Mouse (Mus musculus) forebrain, embryonic 14.5 days (tissue): ENCODE measurements at regions not wholly inside any gene's neighbourhood (a gene's known extent, or its start where the extent isn't known, plus 50 kb on each side); places are given as distances from the start of the nearest gene placed in this dataset.

Source experiments
- ATAC-seq: fragments of 200-750 bp; cut with Nextera tagmentation; 2 replicates; pipeline ENCODE4 v1.8.0; 2017; ENCODE audit warnings: mild to moderate bottlenecking, moderate library complexity
- DNase-seq: peaks from one replicate; pipeline ENCODE4 v3.0.0-alpha.2; 2015; ENCODE audit warnings: low spot score
- H3K27ac ChIP-seq: fragments of 300-500 bp; sonication (generic); 2 replicates; pipeline ENCODE4 v1.5.1; 2014; ENCODE audit warnings: low read depth, mild to moderate bottlenecking, control low read depth, low read length, moderate library complexity
- H3K27me3 ChIP-seq: fragments of 300-500 bp; sonication (generic); replicated peaks from 2 replicates; pipeline ENCODE4 v1.6.1; 2014; ENCODE audit warnings: low read length, control low read depth, mixed read lengths; ENCODE audit not compliant: control insufficient read depth, insufficient read depth
- H3K36me3 ChIP-seq: fragments of 300-500 bp; sonication (generic); 2 replicates; pipeline ENCODE4 v1.6.1; 2014; ENCODE audit warnings: low read length, control low read depth; ENCODE audit not compliant: control insufficient read depth, insufficient read depth
- H3K4me1 ChIP-seq: fragments of 300-500 bp; sonication (generic); 2 replicates; pipeline ENCODE4 v1.6.1; 2014; ENCODE audit warnings: antibody characterized with exemption, low read length, control low read depth; ENCODE audit not compliant: control insufficient read depth, insufficient read depth
- H3K4me2 ChIP-seq: fragments of 300-500 bp; sonication (generic); 2 replicates; pipeline ENCODE4 v1.6.1; 2014; ENCODE audit warnings: mild to moderate bottlenecking, control low read depth, low read length
- H3K4me3 ChIP-seq: fragments of 300-500 bp; sonication (generic); 2 replicates; pipeline ENCODE4 v1.5.1; 2014; ENCODE audit warnings: low read depth, low read length, control low read depth
- H3K9ac ChIP-seq: fragments of 300-500 bp; sonication (generic); 2 replicates; pipeline ENCODE4 v1.6.1; 2014; ENCODE audit warnings: mild to moderate bottlenecking, low read length, control low read depth, moderate library complexity
- H3K9me3 ChIP-seq: fragments of 300-500 bp; sonication (generic); replicated peaks from 2 replicates; pipeline ENCODE4 v1.6.1; 2016; ENCODE audit warnings: low read length, control low read depth, mixed read lengths; ENCODE audit not compliant: control insufficient read depth
- WGBS: fragments of 180-500 bp; shearing (Covaris S2); extraction: QIAGEN DNeasy Blood & Tissue Kit; methylation state at CpG from one replicate; pipeline ENCODE4 v1.1.7; 2014; 5-methylcytosine and 5-hydroxymethylcytosine counted together

- WGBS: 88% methylated on average over 5 of the region's 5 CpGs
Measured at GRCm38 (mm10) chr14:24803001-24803655, 316.2 kb downstream of the Rps24 start.

DNA sequence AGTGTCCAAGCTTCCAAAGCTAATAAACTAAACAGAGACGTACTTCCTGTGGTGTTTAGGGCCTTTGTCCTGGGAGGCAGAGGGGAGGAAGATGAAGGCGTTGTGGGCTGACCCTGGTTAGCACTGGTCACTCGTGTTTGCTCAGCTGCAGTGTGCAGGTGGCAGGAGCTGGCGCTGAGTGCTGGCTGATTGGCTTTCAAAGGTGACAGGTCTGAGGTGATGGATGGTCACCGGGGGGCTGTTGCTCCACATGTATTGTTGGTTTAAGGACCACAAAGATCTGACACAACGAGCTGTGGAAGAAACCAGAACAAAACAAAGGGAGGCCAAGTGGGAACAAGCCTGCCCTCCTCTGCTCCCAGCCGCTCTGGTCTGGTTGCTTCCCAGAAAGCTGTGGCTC, 320.1 kb downstream of the Rps24 start:
- Histone ChIP-seq H3K4me3 (no peak overlapping the region), H3K27ac (no peak overlapping the region), H3K9me3 (no peaks in the 10 kb centered on the region), H3K36me3 (no peaks in the 10 kb centered on the region), H3K4me2 (no peak overlapping the region), H3K4me1 (no peaks in the 10 kb centered on the region; the same call in 1 of the 2 replicates), H3K27me3 (no peaks in the 10 kb centered on the region), H3K9ac (no peak overlapping the region)
- DNase-seq (no peak), ATAC-seq (no peak)
- 36% methylated on average over 7 of the region's 7 CpGs for WGBS

More at GRCm38 (mm10) chr14:24803001-24803655, 316.2 kb downstream of the Rps24 start:
- H3K4me3 ChIP-seq: no peak overlapping the region
- no peak overlapping the region for H3K4me2 ChIP-seq
- no peak for DNase-seq
- no peaks in the 10 kb centered on the region for H3K36me3 ChIP-seq
- H3K4me1 ChIP-seq: no peaks in the 10 kb centered on the region
- H3K9ac ChIP-seq: no peak overlapping the region
- no peaks in the 10 kb centered on the region for H3K9me3 ChIP-seq
- no peak overlapping the region for H3K27ac ChIP-seq
- no peak for ATAC-seq
- no peaks in the 10 kb centered on the region for H3K27me3 ChIP-seq

GRCm38 (mm10) chr14:24822876-24823567, 336.1 kb downstream of the Rps24 start:
- Histone ChIP-seq H3K4me1 (peaks cover 25% of the 10 kb centered on the region), H3K36me3 (no peaks in the 10 kb centered on the region), H3K27me3 (no peaks in the 10 kb centered on the region), H3K4me3 (no peak overlapping the region), H3K9me3 (no peaks in the 10 kb centered on the region), H3K4me2 (no peak overlapping the region), H3K9ac (no peak overlapping the region), H3K27ac (no peak overlapping the region)
- WGBS: 92% methylated on average over 13 of the region's 13 CpGs
- DNase-seq: no peak
- no peak for ATAC-seq

GRCm38 (mm10) chr14:24824351-24824750, 337.4 kb downstream of the Rps24 start:
- ATAC-seq (no peak), DNase-seq (no peak)
- Histone ChIP-seq H3K9ac (no peak overlapping the region), H3K9me3 (no peaks in the 10 kb centered on the region), H3K27ac (no peak overlapping the region), H3K4me2 (no peak overlapping the region), H3K4me1 (peaks cover 32% of the 10 kb centered on the region), H3K36me3 (no peaks in the 10 kb centered on the region), H3K4me3 (no peak overlapping the region), H3K27me3 (no peaks in the 10 kb centered on the region)
- 57% methylated on average over 2 of the region's 2 CpGs for WGBS

GRCm38 (mm10) chr14:24825722-24826386, 338.9 kb downstream of the Rps24 start:
- Histone ChIP-seq H3K4me3 (no peak overlapping the region), H3K9ac (no peak overlapping the region), H3K4me2 (no peak overlapping the region), H3K27me3 (no peaks in the 10 kb centered on the region), H3K36me3 (no peaks in the 10 kb centered on the region), H3K27ac (peak overlapping the region; percentile 81), H3K9me3 (no peaks in the 10 kb centered on the region), H3K4me1 (peaks cover 32% of the 10 kb centered on the region)
- ATAC-seq (peak; percentile 15; the same call in 1 of the 2 replicates), DNase-seq (peak; percentile 21)
- 37% methylated on average over 11 of the region's 11 CpGs for WGBS

- no peak overlapping the region for H3K4me3 ChIP-seq
- DNase-seq: peak; percentile 78
- peak; percentile 30; the same call in 1 of the 2 replicates for ATAC-seq
- H3K4me2 ChIP-seq: 0 out of 2 replicates have a peak overlapping the region, but pooled peaks have one; percentile 8
- no peaks in the 10 kb centered on the region for H3K27me3 ChIP-seq
- H3K9me3 ChIP-seq: no peaks in the 10 kb centered on the region
- peaks cover 32% of the 10 kb centered on the region for H3K4me1 ChIP-seq
- no peak overlapping the region for H3K9ac ChIP-seq
- 11% methylated on average over 13 of the region's 13 CpGs for WGBS
- H3K36me3 ChIP-seq: no peaks in the 10 kb centered on the region
- H3K27ac ChIP-seq: peak overlapping the region; percentile 81
Measured at GRCm38 (mm10) chr14:24826471-24827337, 339.8 kb downstream of the Rps24 start.

GRCm38 (mm10) chr14:24827381-24828031, 340.6 kb downstream of the Rps24 start:
- 5% methylated on average over 8 of the region's 8 CpGs for WGBS
- no peaks in the 10 kb centered on the region for H3K36me3 ChIP-seq
- H3K4me2 ChIP-seq: 0 out of 2 replicates have a peak overlapping the region, but pooled peaks have one; percentile 8
- no peak overlapping the region for H3K4me3 ChIP-seq
- H3K9me3 ChIP-seq: no peaks in the 10 kb centered on the region
- H3K4me1 ChIP-seq: peaks cover 32% of the 10 kb centered on the region
- H3K27ac ChIP-seq: peak overlapping the region; percentile 81
- ATAC-seq (peak; percentile 77), DNase-seq (peak; percentile 71)
- no peaks in the 10 kb centered on the region for H3K27me3 ChIP-seq
- no peak overlapping the region for H3K9ac ChIP-seq

DNA sequence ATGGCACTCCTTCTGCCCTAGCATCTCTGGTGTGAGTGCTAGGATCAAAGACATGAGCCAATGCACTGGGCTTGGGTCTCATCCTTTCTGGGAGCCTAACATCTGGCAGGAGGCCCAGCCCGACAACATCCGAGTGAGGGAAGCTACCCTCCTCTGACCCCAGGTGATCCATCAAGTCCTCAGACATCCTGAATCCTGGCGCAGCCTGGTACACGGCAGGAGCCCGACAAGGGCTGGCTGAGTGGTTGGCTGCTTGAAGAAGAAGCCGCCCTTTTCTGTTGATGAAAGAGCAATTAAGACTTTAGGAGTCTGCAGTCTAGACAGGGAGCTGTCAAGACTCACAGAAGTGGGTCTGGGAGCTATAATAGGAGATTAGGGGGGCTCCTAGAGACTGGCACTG, 342.1 kb downstream of the Rps24 start:
- Histone ChIP-seq H3K4me1 (peaks cover 39% of the 10 kb centered on the region), H3K27me3 (no peaks in the 10 kb centered on the region), H3K9me3 (no peaks in the 10 kb centered on the region), H3K36me3 (no peaks in the 10 kb centered on the region), H3K27ac (peak overlapping the region; percentile 81; the same call in 1 of the 2 replicates), H3K4me2 (no peak overlapping the region), H3K9ac (no peak overlapping the region), H3K4me3 (no peak overlapping the region)
- ATAC-seq: no peak
- 50% methylated on average over 6 of the region's 6 CpGs for WGBS
- DNase-seq: no peak
